Mouse (Mus musculus): ENCODE results near the gene Bckdhb. TPM values are rescaled to one million over a fixed set of nuclear protein-coding genes. Genes with fewer than 3 reads are reported as not detected.

Gene Bckdhb
- total RNA-seq, 2 experiments from 2014 or later: 34.5 to 39.3 TPM

DNA sequence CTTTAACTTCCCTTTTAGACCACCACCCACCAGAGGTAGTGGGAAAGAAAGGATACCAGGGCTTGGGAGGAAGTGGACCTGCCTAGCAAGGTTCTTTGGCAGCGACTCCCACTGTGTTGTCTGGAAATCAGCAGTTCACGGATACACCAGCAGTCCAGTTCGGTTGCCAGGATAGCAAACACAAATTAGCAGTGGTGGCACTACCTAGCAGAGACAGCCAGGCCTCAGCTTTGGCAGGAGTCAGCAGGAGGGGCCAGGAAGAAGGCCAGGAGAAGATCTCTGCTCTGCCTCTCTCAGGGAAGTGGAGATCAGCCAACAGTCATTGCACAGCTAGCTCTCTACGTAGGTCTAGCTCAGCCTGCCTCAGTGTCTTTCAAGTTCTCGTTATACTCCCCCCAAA is 159.7 kb downstream of the Bckdhb start:
- no peak for DNase-seq (ENCODE audit: low spot score in 2 of 2)
- intact Hi-C loops (cut with DNase I): no loop called here

DNA sequence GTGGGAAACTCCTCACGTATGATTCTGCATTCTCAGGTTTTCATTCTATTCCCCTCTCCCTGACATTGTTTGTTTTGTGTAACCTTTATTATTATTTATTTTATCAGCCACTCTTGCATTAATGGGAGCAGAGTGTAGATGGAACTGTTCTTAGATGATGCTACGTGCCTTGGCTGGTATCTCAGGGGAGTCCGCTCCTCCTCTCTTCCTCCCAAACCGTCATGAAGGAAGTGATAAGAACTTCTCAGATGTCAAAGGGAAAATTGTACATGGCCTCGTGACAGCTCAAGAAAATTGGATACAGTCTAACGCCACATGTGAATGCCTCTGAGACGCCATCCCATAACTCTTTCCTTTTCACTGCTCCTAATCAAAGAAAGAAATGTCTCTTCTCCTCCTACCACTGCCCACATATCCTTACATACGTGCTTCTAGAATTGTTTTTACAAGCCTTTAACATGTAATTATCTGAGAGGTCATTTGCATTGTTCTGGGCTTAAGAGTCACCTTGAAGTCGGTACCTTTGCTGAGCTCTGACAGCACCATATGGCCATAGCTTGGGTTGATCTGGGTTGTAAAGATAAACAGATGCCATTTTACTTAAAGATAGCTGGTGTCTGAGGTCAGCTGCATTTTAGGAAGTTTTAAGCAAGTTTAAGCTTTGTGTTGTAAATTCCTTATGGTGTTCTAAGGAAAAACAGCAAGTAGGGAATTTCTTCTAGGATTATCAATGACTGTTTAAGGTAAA is 165.5 kb downstream of the Bckdhb start:
- no peak for DNase-seq (ENCODE audit: low spot score in 2 of 2)
- intact Hi-C loops (cut with DNase I): no loop called here

GRCm38 (mm10) chr9:84092994-84093393 is 168.0 kb downstream of the Bckdhb start:
- intact Hi-C loops (cut with DNase I): no loop called here
- no peak for DNase-seq (ENCODE audit: low spot score in 2 of 2)

DNA sequence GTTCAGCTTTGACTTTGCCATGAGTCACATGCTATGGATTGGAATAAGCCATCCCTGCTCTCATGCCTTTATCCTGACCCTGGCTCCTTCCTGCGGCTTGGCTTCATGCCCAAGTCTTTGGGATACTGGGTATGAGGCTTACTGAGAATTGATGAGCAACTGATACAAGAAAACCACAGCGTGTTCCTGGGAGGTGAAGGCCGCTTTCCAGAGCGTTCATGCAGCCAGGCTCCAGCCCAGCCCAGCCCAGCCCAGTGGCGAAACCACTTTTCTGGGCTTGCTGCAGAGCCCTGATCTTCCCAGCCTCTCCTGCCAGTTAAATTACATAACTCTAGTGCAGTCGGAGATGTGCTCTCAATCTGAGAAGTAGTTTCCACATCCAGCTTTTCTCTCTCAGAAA is 169.2 kb downstream of the Bckdhb start:
- intact Hi-C loops (cut with DNase I): no loop called here

GRCm38 (mm10) chr9:84096484-84097015 is 171.6 kb downstream of the Bckdhb start:
- intact Hi-C loops (cut with DNase I): no loop called here

More for the DNA sequence above, 169.2 kb downstream of the Bckdhb start:
- no peak for DNase-seq (ENCODE audit: low spot score in 2 of 2)

DNA sequence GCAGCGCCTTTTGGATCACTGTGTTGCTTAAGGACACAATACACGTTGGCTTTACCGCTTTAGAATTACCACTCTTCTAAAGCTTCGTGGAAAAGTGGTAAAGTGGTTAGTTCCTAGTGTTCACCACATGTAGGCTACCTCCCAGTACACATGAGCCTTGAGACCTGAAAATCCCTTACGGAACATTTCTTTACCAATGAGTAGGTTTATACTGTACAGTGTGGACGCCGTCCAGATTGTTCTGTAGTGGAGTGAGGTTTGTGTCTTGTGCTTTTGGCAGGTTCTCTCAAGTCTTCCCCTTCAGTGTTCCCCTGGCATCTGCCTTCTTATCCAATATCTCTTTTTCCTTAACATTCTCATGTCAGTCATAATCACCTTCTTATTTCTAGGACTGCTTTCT is 178.4 kb downstream of the Bckdhb start:
- no peak for DNase-seq (ENCODE audit: low spot score in 2 of 2)
- intact Hi-C loops (cut with DNase I): no loop called here

More at GRCm38 (mm10) chr9:84096484-84097015, 171.6 kb downstream of the Bckdhb start:
- DNase-seq (ENCODE audit: low spot score in 2 of 2): no peak

DNA sequence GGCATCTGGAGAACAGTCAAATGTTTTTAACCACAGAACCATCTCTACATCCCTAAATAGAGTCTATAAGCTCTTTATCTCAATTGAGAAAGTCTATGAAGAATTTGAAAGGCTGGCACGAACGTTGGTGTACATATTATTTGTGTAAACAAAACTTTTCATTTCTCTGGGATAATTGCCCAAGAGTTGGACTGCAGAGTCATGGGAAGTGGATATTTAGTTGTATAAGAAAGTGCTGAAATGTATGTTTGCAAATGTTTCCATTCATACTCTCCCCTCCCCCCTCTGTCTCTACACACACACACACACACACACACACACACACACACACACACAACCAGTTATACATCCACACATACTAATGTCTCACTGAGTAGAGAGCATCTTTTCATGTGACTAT is 181.5 kb downstream of the Bckdhb start:
- intact Hi-C loops (cut with DNase I): no loop called here
- DNase-seq (ENCODE audit: low spot score in 2 of 2): no peak

GRCm38 (mm10) chr9:84107045-84107813 is 182.3 kb downstream of the Bckdhb start:
- DNase-seq (ENCODE audit: low spot score in 2 of 2): peak in 1 of 2 experiments; percentile 54
- intact Hi-C loops (cut with DNase I): no loop called here

GRCm38 (mm10) chr9:84108534-84108933 is 183.6 kb downstream of the Bckdhb start:
- no peak for DNase-seq (ENCODE audit: low spot score in 2 of 2)
- intact Hi-C loops (cut with DNase I): no loop called here

- intact Hi-C loops (cut with DNase I): no loop called here
- DNase-seq (ENCODE audit: low spot score in 2 of 2): no peak
These were observed 185.0 kb downstream of the Bckdhb start for GRCm38 (mm10) chr9:84109777-84110478.

- peak; percentile 47 to 48 for DNase-seq (ENCODE audit: low spot score in 2 of 2)
- intact Hi-C loops (cut with DNase I): no loop called here
These were observed 185.7 kb downstream of the Bckdhb start for GRCm38 (mm10) chr9:84110616-84111015.

DNA sequence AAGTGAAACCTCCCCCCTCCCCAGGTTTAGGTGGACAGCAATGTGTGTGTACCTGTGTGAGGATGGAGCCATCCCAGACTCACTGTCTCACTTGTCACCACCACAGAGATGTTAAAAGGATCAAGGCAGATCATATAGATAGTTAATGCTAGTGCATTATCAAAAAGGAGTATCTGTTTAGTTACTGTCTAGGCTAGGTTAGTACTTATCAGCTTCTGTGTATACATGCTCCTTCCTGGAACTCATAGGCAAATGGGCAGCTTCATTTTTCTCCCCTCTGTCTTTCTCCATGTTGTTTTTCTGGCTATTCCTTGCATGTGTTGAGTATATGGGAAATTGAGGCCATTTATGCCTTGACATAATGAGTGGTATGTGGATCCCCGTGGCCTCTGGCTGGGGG is 187.4 kb downstream of the Bckdhb start:
- intact Hi-C loops (cut with DNase I): no loop called here
- DNase-seq (ENCODE audit: low spot score in 2 of 2): no peak

GRCm38 (mm10) chr9:84112842-84113568 is 188.1 kb downstream of the Bckdhb start:
- intact Hi-C loops (cut with DNase I): no loop called here
- no peak for DNase-seq (ENCODE audit: low spot score in 2 of 2)

GRCm38 (mm10) chr9:84114254-84114653 is 189.3 kb downstream of the Bckdhb start:
- DNase-seq (ENCODE audit: low spot score in 2 of 2): no peak
- intact Hi-C loops (cut with DNase I): no loop called here

- intact Hi-C loops (cut with DNase I): no loop called here
- DNase-seq (ENCODE audit: low spot score in 2 of 2): no peak
These were observed 192.4 kb downstream of the Bckdhb start for GRCm38 (mm10) chr9:84117337-84117736.

GRCm38 (mm10) chr9:84124996-84125395 is 200.1 kb downstream of the Bckdhb start:
- intact Hi-C loops (cut with DNase I): no loop called here

GRCm38 (mm10) chr9:84130338-84130737 is 205.4 kb downstream of the Bckdhb start:
- DNase-seq (ENCODE audit: low spot score in 2 of 2): no peak
- intact Hi-C loops (cut with DNase I): no loop called here

More at GRCm38 (mm10) chr9:84124996-84125395, 200.1 kb downstream of the Bckdhb start:
- DNase-seq (ENCODE audit: low spot score in 2 of 2): no peak

DNA sequence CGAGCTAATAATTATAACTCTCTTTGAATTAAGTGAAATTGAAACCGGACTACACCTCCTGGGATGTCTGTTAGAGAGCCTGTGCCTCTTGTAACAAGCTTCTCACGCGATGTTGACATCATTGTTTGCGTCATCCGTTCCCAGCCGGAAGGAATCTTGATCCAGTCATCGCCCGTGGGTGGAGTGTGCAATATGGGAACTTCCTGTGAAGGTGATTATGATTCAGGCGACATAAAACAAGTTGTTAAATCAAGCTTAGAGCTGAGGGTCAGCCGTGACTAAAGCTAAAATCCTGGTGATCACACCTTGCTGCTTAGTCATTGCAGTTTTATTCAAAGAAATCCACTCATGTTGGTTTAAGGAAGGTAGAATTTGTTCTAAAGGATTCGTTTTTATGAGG is 210.1 kb downstream of the Bckdhb start:
- DNase-seq (ENCODE audit: low spot score in 2 of 2): no peak
- intact Hi-C loops (cut with DNase I): no loop called here

DNA sequence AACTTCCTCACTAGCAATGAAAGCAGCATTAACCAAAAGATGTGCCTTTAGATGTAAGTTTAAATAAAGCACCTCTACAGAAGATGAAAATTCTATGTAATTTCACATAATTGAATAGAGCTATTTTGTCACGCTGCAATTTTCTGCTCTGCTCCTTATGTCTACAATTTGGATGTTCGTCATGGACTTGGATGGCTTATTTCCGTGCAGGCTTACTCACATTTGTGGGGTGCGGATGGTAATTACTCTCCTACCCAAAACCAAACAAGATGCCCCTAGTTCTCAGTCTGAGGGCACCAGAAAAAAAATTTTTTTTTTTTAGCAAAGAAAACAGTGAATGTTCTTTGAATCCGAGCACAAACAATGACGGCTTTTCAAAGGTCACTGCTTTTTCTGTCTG is 212.2 kb downstream of the Bckdhb start:
- intact Hi-C loops (cut with DNase I): no loop called here
- no peak for DNase-seq (ENCODE audit: low spot score in 2 of 2)

Measured in left cerebral cortex, postnatal 36 days (tissue).